Mouse (Mus musculus): ENCODE measurements at regions not wholly inside any gene's neighbourhood (a gene's known extent, or its start where the extent isn't known, plus 50 kb on each side); places are given as distances from the start of the nearest gene placed in this dataset. TPM values are rescaled to one million over a fixed set of nuclear protein-coding genes. Genes with fewer than 3 reads are reported as not detected.
A peak's percentile ranks its signal among the peaks of the same experiment; 100 is the strongest.

DNA sequence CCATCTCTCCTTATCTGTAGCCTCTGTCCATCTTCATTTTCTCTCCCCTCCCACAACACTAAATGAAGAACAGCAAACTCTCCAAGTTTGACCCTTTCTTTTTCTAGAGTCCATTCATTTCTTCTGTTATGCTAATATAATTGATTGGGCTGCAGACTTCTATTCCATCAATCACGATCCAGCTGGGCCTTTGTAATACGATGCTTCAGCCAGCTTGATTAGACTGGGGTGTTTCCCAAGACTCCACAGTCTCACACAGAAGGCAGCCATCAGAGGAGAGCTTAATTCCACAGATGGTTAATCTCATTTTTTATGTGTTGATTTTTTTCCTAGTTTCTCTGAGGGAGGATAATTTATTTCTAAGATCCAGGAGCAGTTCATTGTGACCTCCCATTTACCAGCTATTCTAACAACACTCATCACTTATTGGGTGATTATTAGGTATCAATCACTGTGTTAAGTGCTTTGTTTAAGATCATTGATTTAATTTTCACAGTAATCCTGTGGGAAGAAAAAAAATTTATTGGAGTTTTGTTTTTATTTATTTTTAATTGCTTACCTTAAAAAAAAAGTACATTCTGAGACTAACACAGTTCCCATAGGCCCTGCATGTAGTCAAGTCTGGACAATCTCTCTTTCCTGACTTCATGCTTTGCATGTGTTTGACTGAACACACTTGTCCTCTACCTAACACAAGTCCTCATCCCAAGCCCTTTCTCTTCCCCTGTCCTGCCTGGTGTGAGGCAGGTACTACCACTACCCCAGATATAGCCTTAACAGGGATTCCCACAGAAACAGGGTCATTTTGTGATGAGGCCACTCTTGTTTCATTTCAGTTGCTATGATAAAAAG lies 925.5 kb downstream of the Ntrk3 start:
- ATAC-seq (replicated peaks), result peak; percentile 98
- Histone ChIP-seq H3K36me3 (no peaks in the 10 kb centered on the region), H3K4me1 (peaks cover 6% of the 10 kb centered on the region; the same call in 1 of the 2 replicates), H3K4me3 (no peak overlapping the region), H3K9me3 (no peaks in the 10 kb centered on the region), H3K4me2 (replicated peaks) (no peak overlapping the region), H3K27me3 (no peaks in the 10 kb centered on the region), H3K27ac (replicated peaks) (peak overlapping the region; percentile 27; the same call in 1 of the 2 replicates), H3K9ac (replicated peaks) (no peak overlapping the region)
- WGBS, result 2% methylated on average over 2 of the region's 2 CpGs

DNA sequence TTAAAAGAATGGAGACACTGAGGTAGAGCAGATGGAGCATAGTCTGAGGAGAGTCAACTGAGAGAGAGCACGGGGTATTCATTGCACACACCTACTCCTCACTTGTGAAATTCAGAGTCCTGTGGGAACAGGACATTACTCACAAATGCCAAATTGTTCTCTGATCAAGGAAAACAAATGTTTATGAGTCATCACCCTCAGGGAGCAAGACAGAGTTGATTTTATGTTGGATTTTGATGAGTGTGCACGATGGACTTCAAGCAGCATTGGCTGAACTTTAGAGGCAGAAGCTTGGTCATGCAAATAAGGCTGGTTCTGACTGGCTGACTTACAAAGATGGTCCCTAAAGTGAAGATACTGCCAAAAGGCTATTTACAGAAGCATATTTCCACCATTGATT lies 951.0 kb downstream of the Ntrk3 start:
- H3K36me3 ChIP-seq, result no peaks in the 10 kb centered on the region
- no peaks in the 10 kb centered on the region for H3K4me1 ChIP-seq
- no peak overlapping the region for H3K9ac ChIP-seq (replicated peaks)
- H3K4me2 ChIP-seq (replicated peaks), result no peak overlapping the region
- no peak overlapping the region for H3K4me3 ChIP-seq
- 68% methylated on average over 2 of the region's 2 CpGs for WGBS
- no peaks in the 10 kb centered on the region for H3K27me3 ChIP-seq
- H3K27ac ChIP-seq (replicated peaks), result no peak overlapping the region
- no peak for ATAC-seq (replicated peaks)
- no peaks in the 10 kb centered on the region for H3K9me3 ChIP-seq

DNA sequence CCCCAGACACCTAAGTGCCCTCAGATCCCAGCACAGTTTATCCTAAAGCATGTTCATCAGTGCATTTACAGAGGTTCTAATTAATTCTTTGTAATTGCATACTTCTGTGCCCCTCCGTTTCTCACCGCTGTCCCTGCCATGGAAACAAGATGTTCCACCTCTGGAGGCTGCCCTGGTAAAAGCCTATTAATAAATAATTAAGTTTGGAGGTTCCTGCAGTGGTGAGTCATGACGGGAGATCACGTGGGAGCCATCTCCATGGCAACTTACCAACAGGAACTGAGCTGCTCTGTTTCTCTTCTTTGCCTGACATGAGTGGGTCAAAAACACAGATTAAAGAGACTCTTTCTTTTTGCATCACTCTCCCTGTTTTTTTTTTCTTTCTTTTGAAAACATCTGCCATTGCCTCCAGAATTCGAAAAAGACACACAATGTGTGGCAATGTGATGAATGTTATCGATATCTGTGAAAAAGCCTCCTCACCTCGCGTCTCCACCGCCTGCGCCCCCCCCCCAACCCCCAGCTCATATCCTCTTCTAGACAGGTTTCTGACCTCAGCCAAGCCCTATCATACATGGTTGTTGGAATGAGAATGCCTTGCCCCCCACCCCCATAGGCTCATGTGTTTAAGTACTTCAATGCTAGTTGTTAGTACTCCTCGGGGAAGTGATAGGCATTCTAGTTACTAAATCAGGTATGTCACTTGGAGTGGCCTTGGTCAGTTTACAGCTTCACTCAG lies 965.9 kb downstream of the Ntrk3 start:
- H3K9me3 ChIP-seq, result no peaks in the 10 kb centered on the region
- no peaks in the 10 kb centered on the region for H3K36me3 ChIP-seq
- H3K4me1 ChIP-seq, result peaks cover 9% of the 10 kb centered on the region
- no peaks in the 10 kb centered on the region for H3K27me3 ChIP-seq
- peak; percentile 81 for ATAC-seq (replicated peaks)
- H3K4me3 ChIP-seq, result no peak overlapping the region
- 46% methylated on average over 11 of the region's 11 CpGs for WGBS
- H3K4me2 ChIP-seq (replicated peaks), result peak overlapping the region; percentile 29
- no peak overlapping the region for H3K27ac ChIP-seq (replicated peaks)
- no peak overlapping the region for H3K9ac ChIP-seq (replicated peaks)

DNA sequence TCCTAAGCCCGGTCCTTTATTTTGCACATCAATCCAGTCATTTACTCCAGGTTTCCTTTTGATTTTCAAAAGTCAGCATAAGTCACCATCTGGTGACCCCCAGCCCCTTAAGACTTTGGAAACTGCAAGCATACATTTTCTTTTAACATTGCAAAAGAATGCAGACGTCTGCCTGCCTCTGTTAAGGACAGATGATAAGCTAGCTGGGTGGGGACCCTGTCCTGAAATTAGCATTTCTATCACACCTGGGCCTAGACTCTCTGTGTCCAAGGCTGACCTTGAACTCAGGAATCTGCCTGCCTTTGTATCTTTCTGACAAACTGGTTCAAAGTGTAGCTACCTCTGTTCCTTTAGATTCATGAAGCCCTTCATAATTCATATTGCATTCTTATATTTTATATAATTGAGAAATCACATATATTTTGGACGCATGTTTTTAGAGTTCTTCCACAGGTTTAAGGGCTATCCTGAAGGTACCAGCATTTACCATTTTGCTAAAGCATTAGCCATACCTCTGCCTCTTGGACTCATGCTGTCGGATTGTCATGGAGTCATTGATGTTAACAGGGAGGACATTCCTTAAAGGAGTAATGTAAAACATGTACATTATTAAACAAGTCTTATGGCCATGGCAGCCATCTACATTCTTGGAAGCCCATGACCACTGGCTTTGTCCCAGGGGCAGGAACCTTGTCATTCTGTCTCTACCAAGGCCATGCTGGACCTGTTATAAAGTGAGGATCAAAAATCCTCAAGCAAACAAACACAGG lies 998.6 kb downstream of the Ntrk3 start:
- H3K27ac ChIP-seq (replicated peaks), result no peak overlapping the region
- H3K4me2 ChIP-seq (replicated peaks), result no peak overlapping the region
- H3K9ac ChIP-seq (replicated peaks), result no peak overlapping the region
- H3K27me3 ChIP-seq, result no peaks in the 10 kb centered on the region
- WGBS, result 76% methylated on average over 4 of the region's 4 CpGs
- no peak overlapping the region for H3K4me3 ChIP-seq
- no peak for ATAC-seq (replicated peaks)
- H3K4me1 ChIP-seq, result no peaks in the 10 kb centered on the region
- no peaks in the 10 kb centered on the region for H3K36me3 ChIP-seq
- no peaks in the 10 kb centered on the region for H3K9me3 ChIP-seq

Small RNA genes lying in the stretch of these regions (microRNA-seq; reads per million reads assigned to microRNA genes)
- gene Gm44358, result not detected

All from forebrain, embryonic 15.5 days (tissue).